Mouse (Mus musculus): ENCODE measurements at regions not wholly inside any gene's neighbourhood (a gene's known extent, or its start where the extent isn't known, plus 50 kb on each side); places are given as distances from the start of the nearest gene placed in this dataset.

DNA sequence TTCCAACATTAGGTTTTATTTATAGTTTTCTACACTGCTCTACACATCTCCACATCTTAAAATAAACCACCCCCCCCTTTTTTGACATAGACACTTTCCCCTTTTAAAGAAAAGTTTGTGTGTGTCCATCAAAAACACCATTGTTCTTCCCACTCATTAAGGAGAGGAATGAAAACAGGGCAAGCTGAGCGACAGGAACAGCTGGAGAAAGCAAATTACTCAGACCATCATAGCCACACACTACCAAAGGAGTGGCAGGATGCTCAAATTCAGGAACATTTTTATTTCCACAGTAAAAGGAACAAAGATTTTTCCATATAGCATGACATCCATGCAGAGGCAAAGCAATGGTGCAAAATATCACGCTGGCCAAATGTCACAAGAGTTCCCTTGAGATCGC lies 198.6 kb downstream of the Gm11361 start:
- ATAC-seq (ENCODE audit: extremely low read depth, insufficient number of reproducible peaks, low FRiP score, poor library complexity, severe bottlenecking) = no peak

DNA sequence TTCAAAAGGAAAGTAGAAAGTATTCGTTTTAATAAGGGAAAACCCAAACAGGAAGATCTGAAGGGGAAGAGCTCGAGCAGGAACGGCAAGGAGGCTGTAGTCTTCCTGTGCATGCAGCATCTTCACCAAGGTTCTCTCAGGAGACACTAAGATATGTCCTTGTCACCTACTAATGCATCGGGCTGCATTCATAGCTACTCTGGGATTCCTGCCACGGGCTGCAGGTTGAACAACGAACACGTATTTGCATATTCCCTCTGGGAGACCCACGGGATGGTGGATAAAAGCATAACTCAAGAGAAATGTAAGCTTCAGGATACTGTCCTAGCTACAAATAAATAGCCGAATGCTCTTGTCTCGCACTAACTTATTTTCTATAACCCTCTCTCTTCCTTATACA lies 197.7 kb downstream of the Gm11361 start:
- ATAC-seq (ENCODE audit: extremely low read depth, insufficient number of reproducible peaks, low FRiP score, poor library complexity, severe bottlenecking) = no peak

DNA sequence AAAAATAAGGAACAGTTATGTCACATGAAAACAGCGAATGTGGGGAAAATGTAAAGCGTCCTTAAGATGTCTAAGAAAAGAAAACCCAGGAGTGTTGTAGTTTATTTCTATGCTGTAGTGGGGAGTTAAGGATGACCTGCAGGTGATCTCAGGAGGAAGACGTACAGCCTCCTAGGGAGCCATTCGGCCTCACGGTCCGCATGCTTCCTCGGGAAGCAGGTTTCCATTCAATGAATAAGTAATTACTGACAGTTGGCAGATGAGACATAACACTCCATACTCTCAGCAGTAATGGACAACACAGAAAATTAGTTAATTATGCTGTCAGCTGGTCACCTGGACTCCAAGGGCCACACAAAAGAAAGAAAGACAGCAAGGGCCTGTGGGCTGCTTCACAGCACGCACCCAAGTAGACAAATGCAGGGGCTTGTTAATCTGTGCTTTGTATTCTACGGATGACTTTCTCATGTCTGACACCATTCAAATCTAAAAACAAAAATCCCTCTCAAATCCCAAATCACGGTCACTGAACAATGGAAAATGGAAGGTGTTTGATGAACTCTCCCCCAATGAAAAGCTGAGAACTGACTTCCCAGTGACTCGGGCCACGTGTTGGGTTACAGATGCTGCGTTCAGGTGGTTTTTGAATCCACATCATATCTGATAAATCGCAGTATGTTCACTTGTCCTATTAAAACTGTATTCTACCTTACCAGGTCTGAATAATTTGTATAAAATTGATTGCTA lies 193.5 kb downstream of the Gm11361 start:
- ATAC-seq (ENCODE audit: extremely low read depth, insufficient number of reproducible peaks, low FRiP score, poor library complexity, severe bottlenecking) = no peak

DNA sequence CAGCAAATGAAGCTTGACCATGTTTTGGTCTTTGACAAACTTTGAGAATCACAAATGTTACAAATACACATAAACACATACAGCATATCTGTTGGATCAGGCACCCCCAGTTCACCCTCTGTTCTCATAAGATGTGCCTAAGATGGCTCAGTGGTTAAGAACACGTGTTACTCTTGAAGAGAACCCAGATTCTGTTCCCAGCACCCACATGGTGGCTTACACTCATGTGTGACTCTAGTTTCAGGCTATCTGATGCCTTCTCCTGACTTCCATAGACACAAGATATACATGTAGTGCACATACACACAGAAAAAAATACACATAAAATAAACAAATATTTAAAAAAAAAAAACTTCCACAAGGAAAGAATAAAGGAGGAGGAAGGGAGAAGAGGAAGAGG lies 191.7 kb downstream of the Gm11361 start:
- ATAC-seq (ENCODE audit: extremely low read depth, insufficient number of reproducible peaks, low FRiP score, poor library complexity, severe bottlenecking) = no peak

DNA sequence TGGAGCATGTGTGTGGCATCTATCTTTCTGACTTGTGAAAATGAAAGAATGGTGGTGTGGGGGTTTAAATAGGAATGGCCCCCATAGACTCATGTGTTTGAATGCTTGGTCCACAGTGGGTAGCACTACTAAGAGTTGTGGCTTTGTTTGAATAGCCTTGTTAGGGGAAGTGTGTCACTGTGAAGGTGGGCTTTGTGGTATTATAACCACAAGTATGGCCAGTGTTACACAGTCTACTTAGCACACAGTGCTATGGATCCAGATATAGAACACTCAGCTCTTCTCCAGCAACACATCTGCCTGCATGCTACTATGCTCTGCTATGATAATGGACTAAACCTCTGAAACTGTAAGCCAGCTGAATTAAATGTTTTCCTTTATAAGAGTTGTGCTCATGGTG lies 184.9 kb downstream of the Gm11361 start:
- ATAC-seq (ENCODE audit: extremely low read depth, insufficient number of reproducible peaks, low FRiP score, poor library complexity, severe bottlenecking) = no peak

DNA sequence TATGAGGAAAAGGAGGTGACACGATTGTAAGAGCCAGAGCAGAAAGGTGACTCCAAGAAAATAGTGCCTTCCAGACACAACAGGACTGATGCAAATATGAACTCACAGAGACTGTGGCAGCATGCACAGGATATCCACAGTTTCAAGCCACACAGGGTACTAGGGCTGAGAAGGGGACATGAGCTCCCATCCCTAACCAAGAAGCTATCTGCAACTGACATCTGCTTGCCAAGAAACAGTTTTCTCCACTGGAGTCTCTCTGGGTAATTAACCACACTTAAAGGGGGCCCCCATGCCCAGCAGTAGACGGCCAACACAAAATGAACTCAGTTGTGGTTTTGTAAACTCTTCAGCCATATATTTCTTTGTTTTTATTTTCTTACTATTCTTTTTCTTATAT lies 176.1 kb downstream of the Gm11361 start:
- no peak for ATAC-seq (ENCODE audit: extremely low read depth, insufficient number of reproducible peaks, low FRiP score, poor library complexity, severe bottlenecking)

DNA sequence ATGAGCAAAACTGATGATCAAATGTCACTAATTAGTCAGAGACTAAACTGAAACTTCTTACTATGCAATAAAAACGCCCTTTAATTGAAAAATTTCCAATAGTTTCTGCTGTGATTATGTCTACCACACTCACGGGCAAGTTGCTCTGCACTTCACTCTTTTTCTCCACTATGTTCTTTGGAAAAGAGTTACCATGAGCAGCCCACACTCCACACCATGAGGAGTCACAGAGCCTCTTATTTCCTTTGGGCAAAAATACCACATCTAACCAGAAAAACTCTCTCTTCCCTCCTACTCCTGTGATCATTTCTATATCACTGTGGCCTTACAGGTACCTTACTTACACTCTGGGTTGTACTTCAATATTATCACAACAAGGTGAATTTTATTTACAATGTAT lies 174.7 kb downstream of the Gm11361 start:
- ATAC-seq (ENCODE audit: extremely low read depth, insufficient number of reproducible peaks, low FRiP score, poor library complexity, severe bottlenecking) = no peak

DNA sequence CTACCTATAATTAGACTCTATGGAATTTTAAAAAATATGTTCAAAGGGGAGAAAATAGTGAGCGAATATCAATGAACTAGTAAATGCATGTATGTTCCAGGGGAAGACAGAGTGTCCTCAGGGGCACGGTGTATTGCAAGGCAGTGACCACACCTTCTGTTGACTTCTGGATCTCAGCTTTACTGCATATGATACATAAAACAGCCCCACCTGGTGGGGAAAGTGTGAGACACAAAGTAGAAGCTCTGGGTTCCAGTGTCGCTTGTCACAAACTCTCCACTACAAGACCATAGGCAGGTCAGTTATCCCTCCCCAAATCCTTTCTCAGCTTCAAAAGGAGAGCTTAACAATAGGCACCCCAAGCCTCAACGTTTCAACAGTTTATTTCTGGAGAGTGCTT lies 168.8 kb downstream of the Gm11361 start:
- no peak for ATAC-seq (ENCODE audit: extremely low read depth, insufficient number of reproducible peaks, low FRiP score, poor library complexity, severe bottlenecking)

DNA sequence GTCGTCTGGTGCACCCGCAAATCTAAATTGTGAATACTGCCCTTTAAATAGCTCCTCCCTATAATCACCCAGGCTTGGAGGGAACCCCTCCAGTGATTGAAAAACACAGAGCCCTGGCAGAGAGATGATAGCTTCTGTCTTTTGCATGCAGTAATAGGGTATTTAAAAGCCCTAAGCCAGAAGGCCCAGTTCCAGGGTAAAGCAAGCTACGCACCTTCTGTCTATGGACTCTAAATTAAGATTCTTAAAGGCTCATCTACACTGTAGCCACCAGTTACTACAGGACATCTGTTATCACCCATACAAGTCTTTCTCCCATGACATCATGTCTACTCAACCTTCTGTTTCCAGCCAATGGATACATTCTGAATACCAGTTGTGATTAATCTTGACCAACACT lies 167.8 kb downstream of the Gm11361 start:
- no peak for ATAC-seq (ENCODE audit: extremely low read depth, insufficient number of reproducible peaks, low FRiP score, poor library complexity, severe bottlenecking)

DNA sequence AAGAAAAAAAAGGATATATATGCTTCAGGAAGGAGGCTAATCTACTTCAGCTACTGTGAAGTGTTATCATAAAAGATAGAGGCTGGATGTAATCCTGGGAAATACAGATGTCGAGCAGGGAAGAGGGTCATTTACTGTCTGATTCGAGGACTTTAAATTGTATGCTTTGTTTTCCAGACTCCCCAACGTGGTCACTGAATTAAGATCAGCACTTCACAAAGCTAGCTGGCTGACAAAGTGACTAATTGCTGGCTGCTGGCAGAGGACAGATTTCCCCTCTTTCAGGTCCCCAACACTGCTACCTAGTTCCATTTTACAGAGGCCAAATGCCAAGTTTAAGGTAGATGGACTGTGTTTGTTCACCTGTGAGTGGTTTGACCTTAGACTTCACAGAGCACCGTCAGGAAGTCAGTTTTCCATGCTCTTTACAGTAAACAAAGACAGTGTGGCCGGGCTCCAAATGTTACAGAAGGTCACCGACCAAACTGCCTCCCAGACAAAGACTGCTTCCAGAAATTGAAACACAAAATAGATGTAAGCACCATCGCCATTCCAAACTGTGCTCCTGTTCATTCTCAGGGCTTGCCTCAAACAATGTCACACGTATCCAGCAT lies 167.2 kb downstream of the Gm11361 start:
- ATAC-seq (ENCODE audit: extremely low read depth, insufficient number of reproducible peaks, low FRiP score, poor library complexity, severe bottlenecking) = no peak

DNA sequence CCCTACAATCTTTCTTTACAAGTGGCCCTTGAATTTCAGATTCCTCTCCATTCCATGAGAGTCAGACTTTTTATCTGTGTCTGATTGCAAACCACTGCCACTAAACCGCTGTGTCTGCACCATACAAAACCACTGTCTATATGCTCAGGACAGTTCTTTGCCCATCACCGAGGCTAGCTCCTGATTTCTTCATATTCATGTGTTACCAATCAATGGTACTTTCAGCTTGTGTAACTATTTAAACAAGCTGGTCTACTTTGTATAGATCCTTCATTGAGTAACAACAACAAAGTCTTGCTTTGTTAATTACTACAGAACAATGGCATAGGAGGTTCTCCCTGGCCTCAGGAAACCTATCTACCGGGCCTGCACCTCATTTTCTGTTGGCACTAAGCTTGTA lies 164.0 kb downstream of the Gm11361 start:
- no peak for ATAC-seq (ENCODE audit: extremely low read depth, insufficient number of reproducible peaks, low FRiP score, poor library complexity, severe bottlenecking)

DNA sequence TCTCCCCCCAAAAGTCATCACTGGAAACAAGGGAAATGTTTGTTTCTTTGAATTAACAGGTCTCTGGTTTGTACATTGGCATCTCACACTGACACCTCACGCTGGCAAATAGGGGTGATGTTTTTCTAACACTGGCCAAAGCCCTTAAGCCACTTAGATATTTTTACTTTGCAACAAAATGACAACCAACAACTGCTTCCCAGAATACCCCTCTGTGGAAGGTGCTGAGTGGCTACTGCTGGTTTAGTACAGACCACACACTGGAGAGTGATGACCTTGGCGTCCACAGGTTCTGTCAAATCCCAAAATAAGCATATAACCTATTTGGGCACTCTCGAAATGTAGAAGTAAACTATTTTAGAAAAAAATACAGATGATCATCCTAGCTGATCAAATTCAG lies 163.3 kb downstream of the Gm11361 start:
- ATAC-seq (ENCODE audit: extremely low read depth, insufficient number of reproducible peaks, low FRiP score, poor library complexity, severe bottlenecking) = no peak

DNA sequence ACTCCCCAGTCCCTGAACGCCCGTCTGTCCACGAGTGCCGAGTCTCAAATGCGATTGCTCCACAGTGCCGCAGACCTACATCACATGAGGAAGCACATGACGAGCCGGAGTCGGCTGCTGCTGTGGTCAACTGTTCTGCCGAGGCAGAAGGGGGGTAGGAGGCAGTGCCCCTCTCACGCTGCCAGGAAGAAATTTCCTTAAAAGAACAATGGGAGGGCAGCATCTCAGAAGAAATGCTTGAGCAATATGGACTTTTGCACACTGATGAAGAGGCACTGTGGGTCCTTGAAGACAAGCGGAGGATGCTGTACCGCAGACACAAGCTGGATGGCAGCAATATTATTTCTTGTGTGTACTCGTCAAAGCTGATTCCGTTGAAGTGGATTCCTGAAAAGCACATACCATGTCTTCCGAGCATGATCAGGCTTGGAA lies 162.6 kb downstream of the Gm11361 start:
- peak; percentile 63 for ATAC-seq (ENCODE audit: extremely low read depth, insufficient number of reproducible peaks, low FRiP score, poor library complexity, severe bottlenecking)

DNA sequence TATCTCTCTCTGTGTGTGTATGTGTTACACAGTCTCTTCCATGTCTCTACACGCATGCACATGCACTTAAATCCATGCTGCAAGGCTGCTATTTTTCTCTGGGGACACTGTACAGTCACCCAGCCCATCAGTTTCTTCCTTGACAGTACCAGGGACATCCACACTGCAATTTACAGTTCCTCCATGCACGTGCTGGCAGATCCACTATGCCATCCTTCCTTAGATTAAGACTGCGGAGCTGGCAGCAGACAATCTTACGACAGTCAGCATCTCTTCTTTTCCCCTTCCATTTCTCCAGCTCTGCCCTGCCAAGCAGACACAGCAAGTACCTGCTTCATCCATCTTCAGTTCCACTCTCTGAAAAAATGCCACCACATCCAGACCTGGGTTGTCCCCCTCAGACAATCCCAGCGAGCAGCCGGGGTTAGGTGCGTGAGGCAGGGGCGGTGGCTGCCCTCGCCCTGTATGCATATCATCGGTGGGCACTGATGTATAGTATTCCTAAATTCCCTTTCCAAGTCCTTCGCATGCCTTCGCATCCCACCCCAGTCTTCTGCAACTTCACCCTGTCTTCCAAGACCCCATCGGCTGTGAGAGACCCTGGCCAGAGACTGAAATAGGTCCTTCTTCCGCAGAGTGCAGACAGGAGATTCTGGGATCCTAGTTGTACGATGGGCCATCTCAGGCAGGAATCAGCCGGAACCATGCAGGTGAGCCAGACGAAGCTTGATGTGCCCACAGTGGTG lies 161.8 kb downstream of the Gm11361 start:
- ATAC-seq (ENCODE audit: extremely low read depth, insufficient number of reproducible peaks, low FRiP score, poor library complexity, severe bottlenecking) = no peak

DNA sequence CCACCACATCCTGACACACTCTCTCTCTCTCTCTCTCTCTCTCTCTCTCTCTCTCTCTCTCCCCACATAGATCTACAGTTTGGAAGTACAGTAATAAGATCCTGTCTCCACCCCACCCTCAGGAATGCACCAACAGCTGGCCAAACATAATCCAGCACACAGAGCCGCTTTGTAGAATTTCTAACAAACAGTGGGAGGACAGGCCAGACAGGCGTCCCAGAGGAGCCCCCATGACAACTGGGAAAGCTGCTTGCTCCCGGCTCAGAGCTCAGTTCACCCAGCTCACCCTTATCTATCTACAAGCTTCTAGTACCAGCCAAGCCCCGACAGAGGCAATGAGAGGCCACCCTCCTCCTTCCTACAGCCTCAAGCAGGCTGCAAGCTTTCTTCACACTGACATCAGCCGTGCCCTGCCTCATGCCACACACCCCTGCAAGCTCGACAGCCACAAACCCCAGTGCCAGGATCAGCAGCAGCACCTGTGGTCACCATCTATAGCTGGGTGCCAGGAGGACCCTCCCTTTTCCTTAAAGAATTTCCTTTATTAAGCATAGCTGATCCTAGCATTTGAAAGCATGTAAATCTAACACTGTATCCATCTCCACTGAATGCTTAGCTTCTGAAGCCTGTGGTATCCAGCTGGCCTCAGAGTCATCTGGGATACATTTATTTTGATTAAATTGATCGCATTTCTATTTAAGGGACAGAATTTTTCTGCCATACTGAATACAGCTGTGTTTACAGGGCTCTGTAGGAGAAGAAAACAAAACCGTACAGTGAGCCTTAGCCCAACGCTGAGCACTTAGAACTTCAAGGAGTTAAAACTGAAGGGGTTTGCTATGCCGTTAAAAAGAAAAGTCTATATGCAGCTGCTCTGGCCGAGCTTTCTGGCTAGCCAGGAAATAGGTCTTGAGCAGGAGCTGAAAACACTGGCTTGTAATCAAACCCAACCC lies 160.9 kb downstream of the Gm11361 start:
- 0 out of 2 replicates have a peak, but pooled peaks have one; percentile 5 for ATAC-seq (ENCODE audit: extremely low read depth, insufficient number of reproducible peaks, low FRiP score, poor library complexity, severe bottlenecking)

DNA sequence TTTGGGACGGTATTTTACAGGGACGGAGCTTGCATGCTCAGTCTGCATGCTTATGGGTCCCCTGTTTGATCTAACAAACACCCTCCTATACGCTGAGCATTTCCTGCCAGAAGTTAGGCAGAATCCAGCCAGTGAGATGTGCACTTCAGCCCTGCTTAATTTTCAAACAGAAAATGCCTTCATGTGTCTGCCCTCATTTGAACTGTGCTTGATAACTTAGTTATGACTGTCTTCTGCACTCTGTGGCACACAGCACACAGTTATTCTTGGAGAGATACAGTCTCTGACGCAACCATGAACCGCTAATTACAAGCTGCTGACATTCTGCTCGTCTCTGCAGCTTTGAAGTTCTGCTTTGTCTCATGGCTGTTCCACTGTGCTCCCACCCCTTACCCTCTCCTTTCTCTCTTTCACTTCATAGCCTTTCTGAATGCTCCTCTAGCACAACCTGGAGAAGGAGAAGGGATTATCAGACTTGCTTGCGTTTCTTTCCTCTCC lies 160.2 kb downstream of the Gm11361 start:
- no peak; the same call in 1 of the 2 replicates for ATAC-seq (ENCODE audit: extremely low read depth, insufficient number of reproducible peaks, low FRiP score, poor library complexity, severe bottlenecking)

DNA sequence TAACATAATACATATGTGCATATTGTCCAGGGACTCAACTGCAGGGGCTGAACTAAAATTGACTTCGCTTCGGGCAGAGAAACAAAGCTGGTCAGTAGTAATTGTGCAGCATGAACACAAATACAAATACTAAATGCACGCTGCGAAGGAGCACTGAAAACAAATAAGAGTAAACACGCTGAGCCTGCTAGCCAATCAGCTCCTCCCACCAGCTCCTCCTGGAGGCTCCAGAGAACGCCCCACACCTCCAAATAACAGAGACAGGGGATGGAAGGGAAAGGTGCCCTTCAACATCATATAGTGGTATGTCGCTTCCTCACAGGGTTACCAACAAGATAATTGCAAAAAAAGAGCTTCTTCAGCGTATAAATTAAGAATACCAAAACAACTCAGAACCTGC lies 159.6 kb downstream of the Gm11361 start:
- no peak for ATAC-seq (ENCODE audit: extremely low read depth, insufficient number of reproducible peaks, low FRiP score, poor library complexity, severe bottlenecking)

DNA sequence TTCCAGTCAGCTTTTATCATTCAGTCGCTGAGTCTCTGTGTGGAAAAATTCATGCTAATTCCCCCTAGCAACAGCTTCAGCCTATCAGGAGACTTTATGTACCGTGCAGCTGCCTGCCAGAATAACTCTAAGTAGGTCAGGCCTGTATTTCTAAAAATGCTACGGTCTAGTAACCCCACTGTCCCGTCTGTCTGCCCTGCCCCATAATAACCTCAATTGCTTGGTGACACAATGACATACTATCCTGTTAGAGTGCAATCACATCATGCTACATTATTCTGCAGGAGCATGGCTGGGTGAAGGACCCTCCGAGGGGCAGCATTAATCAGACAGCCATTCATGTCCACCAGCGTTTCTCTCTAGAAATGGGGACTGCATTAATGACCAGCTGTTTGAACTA lies 158.9 kb downstream of the Gm11361 start:
- ATAC-seq (ENCODE audit: extremely low read depth, insufficient number of reproducible peaks, low FRiP score, poor library complexity, severe bottlenecking) = no peak

DNA sequence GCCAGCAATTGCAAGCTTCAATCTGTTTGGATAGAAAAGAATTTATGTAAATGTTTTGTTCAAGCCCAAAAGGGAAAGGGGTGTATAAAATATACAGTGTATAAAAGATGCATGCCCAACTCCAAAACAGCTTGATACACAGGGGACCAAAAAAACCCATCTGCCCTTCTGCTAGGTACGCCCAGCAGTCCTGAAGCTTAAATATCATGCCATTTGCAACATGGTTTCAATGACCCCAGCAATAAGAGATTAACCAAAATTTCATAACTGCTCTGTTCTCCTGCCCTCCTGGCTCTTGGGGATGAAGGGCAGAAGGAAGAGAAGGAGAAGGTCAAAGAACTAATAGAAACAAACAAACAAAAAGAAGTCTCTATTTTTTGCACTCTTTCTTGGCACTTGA lies 158.4 kb downstream of the Gm11361 start:
- no peak for ATAC-seq (ENCODE audit: extremely low read depth, insufficient number of reproducible peaks, low FRiP score, poor library complexity, severe bottlenecking)

All from neutrophil, adult 5-6 weeks (primary cell).